Mouse (Mus musculus) adipocyte (in vitro differentiated cells): ENCODE measurements around the gene Gm42957.
"Not testable (repeated sequence)": the region's sequence is repeated elsewhere in the genome, so short reads cannot be mapped to it uniquely, and the experiment has no call there.

Source experiments
- DNase-seq: peaks from one replicate; pipeline ENCODE4 v3.0.0-alpha.2; 2016; ENCODE audit warnings: low spot score

Gene Gm42957

DNA sequence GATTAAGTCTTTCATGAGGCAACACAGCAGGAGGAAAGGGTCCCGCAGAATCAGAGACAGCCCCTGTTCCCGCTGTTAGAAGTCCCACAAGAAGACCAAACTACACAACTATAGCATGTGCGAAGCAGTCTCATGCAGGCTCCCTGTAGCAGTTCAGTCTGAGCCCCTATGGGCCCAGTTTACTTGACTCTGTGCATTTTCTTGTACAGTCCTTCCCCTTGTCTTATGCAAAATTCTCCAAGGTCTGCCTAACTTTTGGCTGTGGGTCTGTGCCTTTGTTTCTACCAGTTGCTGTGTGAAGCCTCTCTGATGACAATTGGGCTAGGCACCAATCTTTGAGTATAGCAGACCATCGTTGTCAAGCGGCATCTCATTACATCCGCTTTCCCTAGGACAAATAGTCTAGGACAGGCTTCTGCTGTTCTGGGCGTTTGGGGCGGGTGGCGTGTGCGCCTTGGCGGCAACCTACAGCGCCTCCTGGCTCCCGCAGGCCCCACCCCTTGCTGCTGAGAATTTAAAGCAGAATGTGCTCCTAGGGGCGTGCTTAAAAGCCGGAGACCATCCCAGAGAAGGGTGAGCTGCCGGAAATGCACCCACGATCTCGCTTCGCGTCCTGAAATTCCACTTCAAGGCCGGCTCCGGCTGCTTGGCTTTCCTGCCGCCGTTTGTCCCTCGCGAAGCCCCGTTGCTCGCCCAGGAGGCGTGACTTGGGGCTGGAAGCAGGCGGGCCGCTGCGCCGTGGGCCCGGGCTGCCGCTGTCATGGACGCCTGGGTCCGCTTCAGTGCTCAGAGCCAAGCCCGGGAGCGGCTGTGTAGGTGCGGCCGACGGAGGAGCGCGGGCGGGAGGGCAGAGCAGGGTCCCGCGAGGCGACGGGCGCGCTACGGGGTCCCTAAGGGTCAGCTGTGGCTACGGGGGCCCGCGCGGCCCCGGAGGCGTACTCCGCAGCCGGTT lies at the start of gene Gm42957, which contains the start of gene Pex11b:
Gene Gm42957 (plus strand): TSS at position 547 of the 952 bp plus-strand sequence.
Gene Pex11b (plus strand): TSS at position 449 of the 952 bp plus-strand sequence.
- peak; percentile 78 for DNase-seq

GRCm38 (mm10) chr3:96590657-96591056 lies 44.6 kb upstream of the Gm42957 start:
- DNase-seq = no peak

DNA sequence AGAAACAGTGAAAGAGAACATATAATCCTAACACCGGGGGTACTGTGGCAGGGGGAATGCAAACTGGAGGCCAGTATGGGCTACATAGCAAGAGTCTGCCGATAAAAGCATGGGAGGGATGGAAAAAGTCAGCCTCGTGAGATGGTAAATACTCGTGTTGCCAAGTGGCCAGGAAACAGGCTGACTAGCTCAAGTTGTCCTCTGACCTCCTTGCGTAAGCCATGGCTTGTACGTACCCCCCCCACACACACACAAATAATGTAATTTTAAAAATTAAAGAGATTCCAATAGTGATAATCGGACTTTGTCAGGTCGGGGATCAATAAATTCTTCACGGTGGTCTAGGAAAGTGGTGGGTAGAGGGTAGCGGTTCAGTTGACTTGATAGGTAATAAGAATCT lies 41.9 kb upstream of the Gm42957 start:
- peak; percentile 89 for DNase-seq

GRCm38 (mm10) chr3:96593790-96594560 lies 41.3 kb upstream of the Gm42957 start, which contains the start of gene Polr3gl:
Gene Polr3gl (minus strand): TSS chr3:96594181.
- DNase-seq = peak; percentile 96

DNA sequence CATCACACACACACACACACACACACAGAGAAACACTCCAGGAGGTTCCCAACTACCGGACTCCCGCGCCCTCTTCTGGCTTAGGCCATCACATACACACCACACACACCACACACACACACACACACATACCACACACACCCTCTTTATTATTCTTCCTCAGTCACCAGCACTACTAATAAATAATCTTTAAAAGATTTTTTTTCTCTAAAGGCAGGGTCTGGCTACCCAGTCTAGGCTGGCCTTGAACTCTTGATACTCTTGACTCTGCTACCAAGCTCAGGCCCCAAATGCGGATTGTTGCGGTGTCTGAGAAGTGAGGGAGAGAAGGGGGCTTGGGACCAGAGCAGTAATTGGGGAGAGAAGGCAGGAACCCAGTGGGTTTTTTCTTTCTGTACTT lies 40.4 kb upstream of the Gm42957 start:
- DNase-seq = no peak

DNA sequence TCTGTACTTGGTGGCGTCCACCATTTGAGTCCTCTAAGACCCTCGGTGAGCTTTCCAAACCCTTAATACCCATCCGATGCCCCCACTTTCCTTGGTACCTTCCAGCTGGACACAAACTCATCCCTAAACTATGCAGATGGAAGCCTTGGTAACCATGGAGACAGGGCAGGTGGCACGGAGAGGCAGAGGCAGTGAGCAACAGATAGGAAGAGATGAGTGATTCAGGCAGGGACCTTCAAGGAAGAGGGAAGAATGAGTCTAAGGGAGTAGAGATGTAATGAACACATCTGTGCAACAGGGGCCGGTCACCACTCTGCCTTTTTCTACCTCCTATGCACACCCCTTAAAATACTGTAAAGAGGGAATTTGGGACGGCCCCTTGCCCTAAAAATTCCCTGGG lies 39.6 kb upstream of the Gm42957 start:
- DNase-seq = no peak

GRCm38 (mm10) chr3:96596228-96596707 lies 39.0 kb upstream of the Gm42957 start, which contains the start of gene Ankrd34a:
Gene Ankrd34a (plus strand): TSS chr3:96596636.
- no peak for DNase-seq

DNA sequence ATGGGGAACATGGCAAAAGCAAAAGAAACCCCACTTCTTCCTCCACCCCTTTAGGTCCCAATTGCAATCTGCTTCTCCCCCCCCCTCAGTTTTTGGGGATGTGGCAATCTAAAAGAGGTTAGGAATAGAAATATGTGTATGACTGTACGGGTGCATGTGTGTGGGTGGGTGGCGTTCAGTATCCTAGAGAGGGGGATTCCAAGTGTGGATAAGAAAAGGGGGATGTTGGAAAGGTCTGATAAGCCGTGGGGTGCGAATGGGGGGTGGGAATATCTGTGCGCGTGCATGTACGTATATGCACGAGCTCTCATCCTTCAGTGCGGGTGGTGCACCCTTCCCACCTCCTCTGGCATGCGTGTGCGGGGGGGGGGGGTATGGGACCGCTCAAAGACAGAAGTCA lies 38.4 kb upstream of the Gm42957 start:
- no peak for DNase-seq

DNA sequence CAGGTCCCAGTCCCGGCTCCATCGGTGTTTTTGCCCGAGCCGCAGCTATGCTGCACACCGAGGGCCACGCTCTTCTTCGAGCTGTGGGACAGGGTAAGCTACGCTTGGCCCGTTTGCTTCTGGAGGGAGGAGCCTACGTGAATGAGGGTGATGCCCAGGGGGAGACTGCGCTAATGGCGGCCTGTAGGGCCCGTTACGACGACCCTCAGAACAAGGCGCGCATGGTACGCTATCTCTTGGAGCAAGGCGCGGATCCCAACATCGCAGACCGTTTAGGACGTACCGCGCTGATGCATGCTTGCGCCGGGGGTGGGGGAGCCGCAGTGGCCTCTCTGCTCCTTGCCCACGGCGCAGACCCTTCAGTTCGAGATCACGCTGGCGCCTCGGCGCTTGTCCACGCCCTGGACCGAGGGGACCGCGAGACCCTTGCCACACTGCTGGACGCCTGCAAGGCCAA lies 37.8 kb upstream of the Gm42957 start:
- DNase-seq = no peak

GRCm38 (mm10) chr3:96598156-96599068 lies 36.9 kb upstream of the Gm42957 start:
- no peak for DNase-seq

GRCm38 (mm10) chr3:96599069-96599393 lies 36.2 kb upstream of the Gm42957 start:
- no peak for DNase-seq

DNA sequence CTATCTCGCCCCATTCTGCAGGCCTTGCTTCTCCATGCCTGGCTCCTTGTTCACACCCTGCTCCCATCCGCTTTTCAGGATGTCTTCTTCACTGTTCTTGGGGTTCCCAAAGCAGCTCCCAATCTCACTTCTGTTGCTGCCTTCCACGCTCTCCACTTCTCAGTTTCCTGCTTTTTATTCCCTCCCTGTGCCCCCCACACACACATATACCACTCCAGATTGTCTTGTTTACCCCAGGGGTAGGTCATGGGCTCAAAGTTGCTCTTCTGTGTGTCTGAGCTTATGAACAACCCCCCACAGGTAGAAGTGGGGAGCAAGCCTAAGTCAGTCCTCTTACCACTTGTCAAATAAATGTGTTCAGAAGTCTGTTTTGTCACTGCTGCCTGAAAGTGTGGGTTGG lies 35.9 kb upstream of the Gm42957 start:
- no peak for DNase-seq

- peak; percentile 98 for DNase-seq
Measured at GRCm38 (mm10) chr3:96600639-96601250, 34.5 kb upstream of the Gm42957 start, which contains the start of gene Lix1l. Gene Lix1l (plus strand): TSS chr3:96601149.

DNA sequence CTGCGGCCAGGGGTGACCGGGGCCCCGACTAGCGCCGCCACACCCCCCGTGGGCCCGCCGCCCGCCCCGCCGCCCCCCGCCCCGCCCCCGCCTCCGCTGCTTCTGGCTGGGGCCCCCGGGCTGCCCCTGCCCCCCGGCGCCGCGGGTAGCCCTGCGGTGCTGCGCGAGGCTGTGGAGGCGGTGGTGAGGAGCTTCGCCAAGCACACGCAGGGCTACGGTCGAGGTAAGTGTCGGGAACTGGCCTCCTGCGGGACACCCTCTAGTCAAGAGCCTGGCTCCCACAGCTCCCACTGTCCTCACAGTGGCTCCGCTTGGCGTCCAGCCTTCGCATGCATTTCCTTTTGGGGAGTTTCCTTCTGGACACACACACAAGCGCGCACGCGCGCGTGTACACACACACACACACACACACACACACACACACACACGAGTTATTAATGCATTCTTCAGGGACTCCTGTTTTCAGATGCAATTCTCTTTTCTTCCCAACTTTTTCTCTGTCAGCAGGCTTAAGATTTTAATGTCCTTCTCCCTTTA lies 34.0 kb upstream of the Gm42957 start:
- peak; percentile 88 for DNase-seq

DNA sequence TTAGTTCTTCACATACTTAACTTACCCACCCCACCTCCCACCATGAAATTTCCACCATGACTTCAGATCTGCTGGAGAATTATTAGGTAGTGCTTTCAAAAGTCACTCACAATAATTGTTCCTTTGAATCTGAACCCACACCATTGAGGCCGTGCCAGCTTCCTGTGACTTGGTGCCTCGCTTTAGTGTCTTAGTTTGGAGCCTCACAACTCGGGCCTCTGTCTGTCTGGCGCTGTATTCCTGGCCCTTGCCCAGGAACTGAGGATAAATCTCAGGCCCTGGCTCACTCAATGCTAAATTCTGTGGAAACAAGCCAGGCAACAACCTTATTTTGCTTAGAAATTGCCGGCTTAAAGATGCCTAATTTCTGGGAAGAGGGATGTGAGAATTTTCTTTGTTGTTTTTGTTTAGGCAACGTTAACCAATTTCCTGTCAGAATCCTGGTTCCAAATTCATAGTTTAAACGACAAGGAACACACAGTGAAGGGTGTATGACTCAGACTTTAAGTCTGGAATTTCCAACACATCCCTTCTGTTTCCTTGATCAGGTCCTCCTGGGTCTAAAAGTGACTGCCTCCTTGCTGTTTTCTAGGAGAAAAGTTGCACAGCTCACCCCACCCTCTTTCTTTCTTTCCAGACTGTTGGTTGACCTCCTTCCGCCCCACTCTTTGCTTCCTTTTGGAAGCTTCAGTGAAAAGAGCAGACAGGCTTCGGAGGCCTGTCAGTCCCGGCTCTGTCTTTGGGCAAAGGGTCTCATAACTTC lies 33.2 kb upstream of the Gm42957 start:
- peak; percentile 80 for DNase-seq

- DNase-seq = peak; percentile 62
Measured at GRCm38 (mm10) chr3:96602704-96603084, 32.6 kb upstream of the Gm42957 start.

DNA sequence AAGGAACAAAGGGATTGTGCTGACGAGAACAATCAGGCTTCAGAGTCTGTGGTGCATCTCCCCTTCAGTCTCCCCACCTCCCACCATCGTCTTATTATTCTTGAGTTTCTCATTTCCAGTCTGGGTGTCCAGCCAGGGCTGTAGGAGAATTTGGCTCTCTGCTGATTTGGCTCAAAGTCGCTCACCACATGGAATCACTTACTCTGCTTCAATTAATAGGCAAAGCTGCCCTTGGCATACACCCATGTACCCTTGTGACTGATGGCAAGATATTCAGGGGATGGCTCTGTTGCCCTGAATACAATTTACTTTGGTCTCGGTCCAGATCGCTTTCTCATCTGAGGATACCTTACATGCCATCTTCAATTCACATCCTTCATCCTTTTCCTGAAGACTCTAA lies 32.0 kb upstream of the Gm42957 start:
- DNase-seq = peak; percentile 85

GRCm38 (mm10) chr3:96606007-96606406 lies 29.3 kb upstream of the Gm42957 start:
- DNase-seq = not testable (repeated sequence)

- DNase-seq = no peak
Measured at GRCm38 (mm10) chr3:96606618-96607017, 28.7 kb upstream of the Gm42957 start.

DNA sequence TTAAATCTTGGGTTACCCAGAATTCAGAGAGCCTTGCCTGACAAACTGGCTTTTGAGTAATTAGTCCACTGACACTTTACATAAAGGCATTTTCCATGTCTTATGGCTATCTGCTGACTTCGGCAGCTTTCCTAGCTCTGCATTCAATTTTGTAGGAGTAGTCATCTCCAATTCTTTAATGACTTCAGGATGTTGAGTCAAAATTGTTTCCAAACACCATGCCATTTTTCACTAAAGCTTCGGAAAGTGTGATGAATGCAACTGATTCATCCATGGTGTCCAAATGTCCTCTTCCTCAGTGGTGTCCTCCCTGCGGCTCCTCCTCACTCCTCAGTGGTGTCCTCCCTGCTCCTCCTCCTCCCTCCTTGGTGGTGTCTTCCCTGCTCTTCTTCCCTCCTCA lies 17.3 kb upstream of the Gm42957 start:
- DNase-seq = no peak
